Mouse (Mus musculus) MEL (cell line): ENCODE data around the gene Speg.

Source experiments
- POLR2AphosphoS2 ChIP-seq: IDR thresholded peaks from 2 replicates; pipeline ENCODE4 v1.6.1; 2011; ENCODE audit warnings: low read length, improper control_type of control experiment
- ZKSCAN1 ChIP-seq: IDR thresholded peaks from 2 replicates; pipeline ENCODE4 v1.6.1; 2012; ENCODE audit warnings: low read depth, mild to moderate bottlenecking, inconsistent platforms, low read length, improper control_type of control experiment, moderate library complexity

- no peak for TF ChIP-seq ZKSCAN1
- TF ChIP-seq POLR2AphosphoS2: no peak
Observed at GRCm38 (mm10) chr1:75387929-75388897, 13.1 kb downstream of the Speg start.
